11 mouse cellular contexts compared by ENCODE assay signal in genomic region chr15:31869673-31870417, GRCm38 (mm10).
DNase-seq lines count a peak whose midpoint lies in the region; ATAC-seq and TF ChIP-seq lines count a peak whose summit lies in the region.
"Had no signal": no experiment of that assay in that cellular context is flagged by ENCODE, and none has a peak within 500 bp of the region (broad histone marks: within the 10 kb centered on the region; RNA-seq: fewer than 3 reads in every experiment).

No protein-coding gene starts in this region.

- WGBS in lung, embryonic 15.5 days = 17% methylated on average over 14 of the region's 14 CpGs
- 24% methylated on average over 14 of the region's 14 CpGs for WGBS in intestine, embryonic 16.5 days
- WGBS in limb, embryonic 10.5 days = 31% methylated on average over 14 of the region's 14 CpGs
- 29% methylated on average over 14 of the region's 14 CpGs for WGBS in stomach, embryonic 15.5 days
- 87% methylated on average over 14 of the region's 14 CpGs for WGBS in thymus, adult 2 months

- H3K4me2 ChIP-seq in lung, embryonic 15.5 days = peak overlapping the region; percentile 19; the same call in 1 of the 2 replicates
- no peak overlapping the region for H3K4me2 ChIP-seq in intestine, embryonic 16.5 days (ENCODE audit: low read depth, low read length)
- H3K4me2 ChIP-seq in stomach, embryonic 15.5 days = no peak overlapping the region
- H3K4me2 ChIP-seq: embryonic facial prominence, embryonic 13.5 days had no signal

- no peak for TF ChIP-seq CTCF in thymus, adult 2 months (IDR thresholded peaks at IDR 0.05; ENCODE audit: borderline replicate concordance, control insufficient read depth, extremely low read depth, insufficient read depth, low read length, poor library complexity)

- no peak overlapping the region for H3K4me3 ChIP-seq in lung, embryonic 15.5 days
- no peak overlapping the region for H3K4me3 ChIP-seq in intestine, embryonic 16.5 days (ENCODE audit: low read length)
- H3K4me3 ChIP-seq in limb, embryonic 10.5 days = no peak overlapping the region
- H3K4me3 ChIP-seq in stomach, embryonic 15.5 days (replicated peaks) = no peak overlapping the region
- no peak overlapping the region for H3K4me3 ChIP-seq in thymus, adult 2 months (ENCODE audit: control insufficient read depth, insufficient read depth, low read length)
- H3K4me3 ChIP-seq: embryonic facial prominence, embryonic 13.5 days had no signal

- H3K9me3 ChIP-seq in lung, embryonic 15.5 days = no peaks in the 10 kb centered on the region
- H3K9me3 ChIP-seq in intestine, embryonic 16.5 days (ENCODE audit: control insufficient read depth, low read length) = no peaks in the 10 kb centered on the region
- no peaks in the 10 kb centered on the region for H3K9me3 ChIP-seq in limb, embryonic 10.5 days (replicated peaks)
- no peaks in the 10 kb centered on the region for H3K9me3 ChIP-seq in stomach, embryonic 15.5 days
- H3K9me3 ChIP-seq: embryonic facial prominence, embryonic 13.5 days had no signal

- no peak overlapping the region for H3K27ac ChIP-seq in lung, embryonic 15.5 days
- H3K27ac ChIP-seq in intestine, embryonic 16.5 days (ENCODE audit: low read length) = no peak overlapping the region
- H3K27ac ChIP-seq in limb, embryonic 10.5 days = peak overlapping the region; percentile 50
- H3K27ac ChIP-seq in stomach, embryonic 15.5 days = no peak overlapping the region
- H3K27ac ChIP-seq in thymus, adult 2 months (ENCODE audit: control insufficient read depth, insufficient read depth, low read length) = no peak overlapping the region
- H3K27ac ChIP-seq: embryonic facial prominence, embryonic 13.5 days had no signal

- no peak overlapping the region for H3K9ac ChIP-seq in lung, embryonic 15.5 days
- H3K9ac ChIP-seq in intestine, embryonic 16.5 days (ENCODE audit: low read depth, low read length) = no peak overlapping the region
- no peak overlapping the region for H3K9ac ChIP-seq in stomach, embryonic 15.5 days
- H3K9ac ChIP-seq: embryonic facial prominence, embryonic 13.5 days had no signal

- no peaks in the 10 kb centered on the region for H3K27me3 ChIP-seq in lung, embryonic 15.5 days
- no peaks in the 10 kb centered on the region for H3K27me3 ChIP-seq in intestine, embryonic 16.5 days (replicated peaks; ENCODE audit: control insufficient read depth, insufficient read depth, low read length)
- H3K27me3 ChIP-seq in limb, embryonic 10.5 days (ENCODE audit: low read depth, poor library complexity, severe bottlenecking) = no peaks in the 10 kb centered on the region
- no peaks in the 10 kb centered on the region for H3K27me3 ChIP-seq in stomach, embryonic 15.5 days (replicated peaks)
- no peaks in the 10 kb centered on the region for H3K27me3 ChIP-seq in thymus, adult 2 months (ENCODE audit: control insufficient read depth, insufficient read depth, low read length)
- H3K27me3 ChIP-seq: embryonic facial prominence, embryonic 13.5 days had no signal

- no peaks in the 10 kb centered on the region for H3K36me3 ChIP-seq in lung, embryonic 15.5 days
- H3K36me3 ChIP-seq in intestine, embryonic 16.5 days (ENCODE audit: control insufficient read depth, insufficient read depth, low read length) = no peaks in the 10 kb centered on the region
- no peaks in the 10 kb centered on the region for H3K36me3 ChIP-seq in limb, embryonic 10.5 days
- H3K36me3 ChIP-seq in stomach, embryonic 15.5 days = no peaks in the 10 kb centered on the region
- no peaks in the 10 kb centered on the region for H3K36me3 ChIP-seq in thymus, adult 2 months (ENCODE audit: control insufficient read depth, insufficient read depth, low read length)
- H3K36me3 ChIP-seq: embryonic facial prominence, embryonic 13.5 days had no signal

- no peak for DNase-seq in lung, adult 18-20 months
- no peak for DNase-seq in limb, embryonic 10.5 days (ENCODE audit: low spot score)
- no peak for DNase-seq in thymus, adult 2 months
- no peak for DNase-seq in ovary, postnatal 14 days (ENCODE audit: low spot score)
- DNase-seq in ovary, postnatal 10 days (ENCODE audit: low spot score) = no peak
- DNase-seq: gastrocnemius, postnatal 14 days; heart, postnatal 4 days had no signal

- H3K4me1 ChIP-seq in lung, embryonic 15.5 days = peaks cover 15% of the 10 kb centered on the region; the same call in 1 of the 2 replicates
- 0 out of 2 replicates have a peak, but pooled peaks cover 3% of the 10 kb centered on the region for H3K4me1 ChIP-seq in intestine, embryonic 16.5 days (ENCODE audit: control insufficient read depth, insufficient read depth, low read length)
- H3K4me1 ChIP-seq in limb, embryonic 10.5 days = peaks cover 22% of the 10 kb centered on the region
- H3K4me1 ChIP-seq in stomach, embryonic 15.5 days = no peaks in the 10 kb centered on the region
- no peaks in the 10 kb centered on the region for H3K4me1 ChIP-seq in thymus, adult 2 months (replicated peaks; ENCODE audit: control insufficient read depth, insufficient read depth, low read length)

- peak; percentile 87; the same call in 1 of the 2 replicates for ATAC-seq in lung, embryonic 15.5 days (ENCODE audit: borderline replicate concordance, extremely low read depth, low FRiP score, low TSS enrichment)
- ATAC-seq in intestine, embryonic 16.5 days = peak; percentile 98
- peak; percentile 83; the same call in 1 of the 2 replicates for ATAC-seq in stomach, embryonic 15.5 days (ENCODE audit: insufficient read depth, low FRiP score, low read depth)

- no peak for TF ChIP-seq POLR2A in thymus, adult 2 months (IDR thresholded peaks at IDR 0.05; ENCODE audit: control insufficient read depth, extremely low read depth, insufficient read depth, low read length, poor library complexity)
